Mouse (Mus musculus): ENCODE measurements at regions not wholly inside any gene's neighbourhood (a gene's known extent, or its start where the extent isn't known, plus 50 kb on each side); places are given as distances from the start of the nearest gene placed in this dataset.
A peak's percentile ranks its signal among the peaks of the same experiment; 100 is the strongest.

- TF ChIP-seq POLR2A (IDR thresholded peaks at IDR 0.05; ENCODE audit: insufficient read depth, low read depth, low read length) (no peak), CTCF (IDR thresholded peaks at IDR 0.05; ENCODE audit: insufficient read depth, low read depth, low read length) (no peak)
- 69% methylated on average over 6 of the region's 6 CpGs for WGBS
Measured at GRCm38 (mm10) chr14:76799741-76800140, 236.8 kb upstream of the Ccdc122 start.

DNA sequence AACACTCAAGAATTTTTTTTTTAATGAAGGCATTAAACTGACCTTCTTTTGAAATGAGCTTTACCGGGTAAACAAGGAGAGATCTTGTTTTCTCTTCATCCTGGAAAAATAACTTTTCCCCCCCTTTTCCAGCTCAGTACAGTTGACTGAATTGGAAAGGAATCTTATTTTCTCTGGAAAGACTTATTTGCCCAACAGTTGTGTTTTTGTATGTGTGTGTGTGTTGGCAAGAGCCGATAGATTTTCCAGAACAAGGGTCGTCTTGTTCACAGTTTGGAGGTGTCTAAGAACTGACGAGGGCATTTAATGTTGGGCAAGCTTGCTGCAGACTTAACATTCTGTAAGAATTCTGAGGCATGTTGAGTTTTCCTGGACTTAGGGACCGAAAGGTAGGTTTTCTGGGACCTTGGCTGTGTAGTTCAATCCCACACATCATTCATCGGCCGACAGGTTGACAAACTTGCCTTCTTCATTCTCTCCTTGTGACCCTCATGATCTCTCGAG lies 237.6 kb upstream of the Ccdc122 start:
- no peak overlapping the region for H3K27ac ChIP-seq (ENCODE audit: insufficient read depth, low read depth, low read length)
- 75% methylated on average over 8 of the region's 8 CpGs for WGBS

More at GRCm38 (mm10) chr14:76799741-76800140, 236.8 kb upstream of the Ccdc122 start:
- no peak overlapping the region for H3K27ac ChIP-seq (ENCODE audit: insufficient read depth, low read depth, low read length)
- no peaks in the 10 kb centered on the region for H3K4me1 ChIP-seq (ENCODE audit: control insufficient read depth, insufficient read depth, low read length)
- no peak overlapping the region for H3K4me3 ChIP-seq (ENCODE audit: insufficient read depth, low read depth, low read length)

DNA sequence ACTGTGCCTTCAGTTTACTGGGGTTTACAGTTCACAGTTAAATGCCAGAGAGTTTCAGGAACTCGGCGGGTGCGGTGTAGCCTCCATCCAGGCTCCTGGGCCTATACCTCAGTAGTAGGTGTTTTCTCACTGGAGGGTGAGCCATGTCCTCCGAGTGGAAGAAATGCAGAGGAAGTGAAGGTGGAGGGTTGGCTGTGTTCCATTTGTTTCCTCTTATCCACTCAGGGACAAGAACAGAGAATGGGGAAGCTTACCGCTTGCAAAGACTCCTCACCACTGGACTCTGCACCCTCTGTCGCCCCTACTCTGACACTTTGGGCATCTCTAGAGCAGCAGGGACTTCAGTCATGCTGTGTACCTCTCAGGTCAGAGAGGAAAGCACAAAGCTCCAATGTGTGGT lies 238.1 kb upstream of the Ccdc122 start:
- Histone ChIP-seq H3K4me1 (ENCODE audit: control insufficient read depth, insufficient read depth, low read length) (no peaks in the 10 kb centered on the region), H3K4me3 (ENCODE audit: insufficient read depth, low read depth, low read length) (no peak overlapping the region), H3K27ac (ENCODE audit: insufficient read depth, low read depth, low read length) (no peak overlapping the region)
- WGBS: 75% methylated on average over 6 of the region's 6 CpGs
- TF ChIP-seq CTCF (IDR thresholded peaks at IDR 0.05; ENCODE audit: insufficient read depth, low read depth, low read length) (no peak), POLR2A (IDR thresholded peaks at IDR 0.05; ENCODE audit: insufficient read depth, low read depth, low read length) (no peak)

More for the DNA sequence above, 237.6 kb upstream of the Ccdc122 start:
- H3K4me3 ChIP-seq (ENCODE audit: insufficient read depth, low read depth, low read length): no peak overlapping the region
- no peaks in the 10 kb centered on the region for H3K4me1 ChIP-seq (ENCODE audit: control insufficient read depth, insufficient read depth, low read length)
- TF ChIP-seq CTCF (IDR thresholded peaks at IDR 0.05; ENCODE audit: insufficient read depth, low read depth, low read length): no peak
- TF ChIP-seq POLR2A (IDR thresholded peaks at IDR 0.05; ENCODE audit: insufficient read depth, low read depth, low read length): no peak

DNA sequence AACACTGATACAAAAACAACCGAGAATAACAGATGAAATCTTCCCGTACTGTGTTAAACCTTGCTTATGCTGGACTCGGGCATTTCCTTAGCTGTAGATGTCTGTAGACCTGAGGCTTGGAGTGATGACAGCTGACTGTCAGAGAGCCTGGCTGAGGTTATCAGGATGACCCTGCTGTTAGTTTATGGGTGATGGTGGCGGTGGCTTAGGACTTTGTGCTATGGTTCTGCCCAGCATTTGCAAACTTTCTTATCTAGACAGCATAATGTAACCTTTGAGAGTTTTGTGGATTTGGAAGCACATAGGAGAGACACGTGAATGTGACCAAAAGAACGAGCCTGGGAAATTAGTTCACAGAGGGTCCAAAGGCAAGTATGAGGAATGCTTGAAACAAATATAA lies 239.1 kb upstream of the Ccdc122 start:
- no peak for TF ChIP-seq CTCF (IDR thresholded peaks at IDR 0.05; ENCODE audit: insufficient read depth, low read depth, low read length)
- Histone ChIP-seq H3K4me3 (ENCODE audit: insufficient read depth, low read depth, low read length) (no peak overlapping the region), H3K27ac (ENCODE audit: insufficient read depth, low read depth, low read length) (no peak overlapping the region), H3K4me1 (ENCODE audit: control insufficient read depth, insufficient read depth, low read length) (no peaks in the 10 kb centered on the region)
- WGBS: 94% methylated on average over 6 of the region's 6 CpGs

DNA sequence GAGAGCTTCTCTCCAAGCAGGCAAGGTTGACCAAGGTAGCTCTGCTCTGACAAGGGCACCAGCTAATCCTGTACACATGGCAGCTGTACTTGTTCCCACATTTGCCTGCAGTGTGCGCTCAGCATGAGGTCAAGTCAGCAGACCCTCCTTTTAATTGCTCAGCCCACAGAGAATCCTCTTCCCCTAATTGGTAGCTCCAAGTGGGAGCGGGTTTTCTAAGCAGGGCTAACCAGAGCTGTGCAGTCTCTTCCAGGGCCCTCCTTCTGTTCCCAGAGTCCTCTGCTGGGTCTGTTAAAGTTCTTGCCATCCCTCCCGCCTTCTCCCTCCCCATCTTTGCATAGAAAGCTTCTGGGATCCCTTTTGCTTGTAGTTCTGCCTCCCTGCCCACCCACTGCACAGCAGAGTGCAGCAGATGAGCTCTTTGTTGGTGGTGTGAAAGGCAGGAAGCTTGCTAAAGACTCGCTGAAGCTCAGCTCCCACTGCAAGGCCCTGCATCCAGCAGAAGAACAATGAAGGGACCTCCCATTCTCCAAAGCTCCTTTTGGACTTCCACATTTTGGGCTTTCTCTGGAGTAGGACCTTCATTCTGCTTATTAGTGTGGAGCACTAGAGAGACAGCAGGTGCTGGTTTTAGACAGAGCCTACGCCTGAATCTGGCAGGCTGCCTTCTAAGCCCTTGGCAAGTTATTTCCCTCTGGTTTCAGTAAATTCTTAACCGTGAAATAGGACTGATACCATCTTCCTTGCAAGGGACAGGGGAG lies 235.3 kb upstream of the Serp2 start:
- Histone ChIP-seq H3K4me3 (ENCODE audit: insufficient read depth, low read depth, low read length) (no peak overlapping the region), H3K4me1 (ENCODE audit: control insufficient read depth, insufficient read depth, low read length) (peaks cover 9% of the 10 kb centered on the region), H3K27ac (ENCODE audit: insufficient read depth, low read depth, low read length) (peak overlapping the region; percentile 80)
- TF ChIP-seq CTCF (IDR thresholded peaks at IDR 0.05; ENCODE audit: insufficient read depth, low read depth, low read length): no peak
- no peak for TF ChIP-seq POLR2A (IDR thresholded peaks at IDR 0.05; ENCODE audit: insufficient read depth, low read depth, low read length)
- 22% methylated on average over 6 of the region's 6 CpGs for WGBS

DNA sequence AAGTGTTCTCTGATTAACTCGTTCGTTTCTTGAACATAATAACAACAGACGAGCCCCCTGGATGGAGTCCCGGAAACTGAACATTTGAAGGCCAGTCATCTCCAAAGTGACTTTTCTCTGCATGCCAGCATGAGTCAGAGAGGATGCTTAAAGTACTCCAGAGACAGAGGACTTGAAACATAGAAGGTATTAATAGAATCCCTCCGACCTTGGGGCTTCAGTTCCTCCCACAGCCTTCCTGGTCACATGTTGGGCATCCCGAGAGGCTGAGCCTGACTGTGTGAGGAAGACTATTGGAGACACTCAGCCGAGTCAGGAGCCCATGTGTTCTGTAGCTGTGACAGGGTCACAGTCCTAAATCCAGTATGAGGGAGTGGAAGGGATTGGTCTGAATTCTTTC lies 232.7 kb upstream of the Serp2 start:
- H3K27ac ChIP-seq (ENCODE audit: insufficient read depth, low read depth, low read length): no peak overlapping the region
- TF ChIP-seq CTCF (IDR thresholded peaks at IDR 0.05; ENCODE audit: insufficient read depth, low read depth, low read length): no peak
- TF ChIP-seq POLR2A (IDR thresholded peaks at IDR 0.05; ENCODE audit: insufficient read depth, low read depth, low read length): no peak
- no peak overlapping the region for H3K4me3 ChIP-seq (ENCODE audit: insufficient read depth, low read depth, low read length)
- H3K4me1 ChIP-seq (ENCODE audit: control insufficient read depth, insufficient read depth, low read length): peaks cover 9% of the 10 kb centered on the region
- 45% methylated on average over 7 of the region's 7 CpGs for WGBS

- WGBS: 81% methylated on average over 6 of the region's 6 CpGs
- peaks cover 9% of the 10 kb centered on the region for H3K4me1 ChIP-seq (ENCODE audit: control insufficient read depth, insufficient read depth, low read length)
- H3K4me3 ChIP-seq (ENCODE audit: insufficient read depth, low read depth, low read length): no peak overlapping the region
- no peak overlapping the region for H3K27ac ChIP-seq (ENCODE audit: insufficient read depth, low read depth, low read length)
- no peak for TF ChIP-seq CTCF (IDR thresholded peaks at IDR 0.05; ENCODE audit: insufficient read depth, low read depth, low read length)
- no peak for TF ChIP-seq POLR2A (IDR thresholded peaks at IDR 0.05; ENCODE audit: insufficient read depth, low read depth, low read length)
Measured at GRCm38 (mm10) chr14:76787601-76788000, 230.9 kb upstream of the Serp2 start.

GRCm38 (mm10) chr14:76786214-76786613 lies 229.5 kb upstream of the Serp2 start:
- Histone ChIP-seq H3K27ac (ENCODE audit: insufficient read depth, low read depth, low read length) (no peak overlapping the region), H3K4me3 (ENCODE audit: insufficient read depth, low read depth, low read length) (no peak overlapping the region), H3K4me1 (ENCODE audit: control insufficient read depth, insufficient read depth, low read length) (peaks cover 2% of the 10 kb centered on the region; the same call in 1 of the 2 replicates)
- TF ChIP-seq CTCF (IDR thresholded peaks at IDR 0.05; ENCODE audit: insufficient read depth, low read depth, low read length) (no peak), POLR2A (IDR thresholded peaks at IDR 0.05; ENCODE audit: insufficient read depth, low read depth, low read length) (no peak)
- WGBS: 74% methylated on average over 4 of the region's 4 CpGs

DNA sequence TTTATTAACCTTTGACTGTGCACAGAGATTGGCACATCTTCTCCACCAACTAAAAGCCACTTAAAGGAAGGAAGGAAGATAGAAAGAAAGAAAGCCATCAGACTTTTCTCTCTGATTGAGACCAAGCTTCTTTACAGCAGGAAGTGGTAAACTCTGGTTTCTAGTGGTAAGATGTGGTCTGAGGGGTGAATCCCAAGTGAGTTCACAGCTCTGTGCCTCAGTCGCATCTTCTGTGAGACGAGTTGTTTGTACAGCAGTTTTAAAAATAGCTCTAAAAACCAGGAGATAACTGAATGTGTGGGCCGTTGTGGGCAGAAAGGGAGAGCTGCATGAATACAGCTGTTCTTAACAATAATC lies 224.8 kb upstream of the Serp2 start:
- peaks cover 10% of the 10 kb centered on the region for H3K4me1 ChIP-seq (ENCODE audit: control insufficient read depth, insufficient read depth, low read length)
- peak overlapping the region; percentile 68 for H3K27ac ChIP-seq (ENCODE audit: insufficient read depth, low read depth, low read length)
- TF ChIP-seq CTCF (IDR thresholded peaks at IDR 0.05; ENCODE audit: insufficient read depth, low read depth, low read length) (no peak), POLR2A (IDR thresholded peaks at IDR 0.05; ENCODE audit: insufficient read depth, low read depth, low read length) (no peak)
- H3K4me3 ChIP-seq (ENCODE audit: insufficient read depth, low read depth, low read length): no peak overlapping the region
- WGBS: 16% methylated on average over 3 of the region's 3 CpGs

Measured in olfactory bulb, adult 2 months (tissue).